Mouse (Mus musculus) adrenal gland, adult 8-10 months (tissue): ENCODE results near the gene Senp5. TPM values are rescaled to one million over a fixed set of nuclear protein-coding genes. Genes with fewer than 3 reads are reported as not detected.

Experiments used
- DNase-seq: peaks from one replicate; pipeline ENCODE4 v3.0.0; 2022
- microRNA-seq, 2 experiments: library from miRNA; unstranded; fragments of <30 nt; microRNA quantifications; one replicate each; pipeline ENCODE4 v1.2.0; 2022
- total RNA-seq, 4 experiments: library from RNA; stranded (reverse); gene quantifications; 2 replicates each; pipeline ENCODE4 v1.2.4; 2022

The Senp5 gene
- total RNA-seq, 4 experiments from 2014 or later: 23.8 to 28.2 (median 25.8) TPM

- DNase-seq: no peak
Observed at GRCm38 (mm10) chr16:31938856-31939255, 64.2 kb downstream of the Senp5 start.

- DNase-seq: no peak
Observed at GRCm38 (mm10) chr16:31936568-31936967, 66.5 kb downstream of the Senp5 start.

DNA sequence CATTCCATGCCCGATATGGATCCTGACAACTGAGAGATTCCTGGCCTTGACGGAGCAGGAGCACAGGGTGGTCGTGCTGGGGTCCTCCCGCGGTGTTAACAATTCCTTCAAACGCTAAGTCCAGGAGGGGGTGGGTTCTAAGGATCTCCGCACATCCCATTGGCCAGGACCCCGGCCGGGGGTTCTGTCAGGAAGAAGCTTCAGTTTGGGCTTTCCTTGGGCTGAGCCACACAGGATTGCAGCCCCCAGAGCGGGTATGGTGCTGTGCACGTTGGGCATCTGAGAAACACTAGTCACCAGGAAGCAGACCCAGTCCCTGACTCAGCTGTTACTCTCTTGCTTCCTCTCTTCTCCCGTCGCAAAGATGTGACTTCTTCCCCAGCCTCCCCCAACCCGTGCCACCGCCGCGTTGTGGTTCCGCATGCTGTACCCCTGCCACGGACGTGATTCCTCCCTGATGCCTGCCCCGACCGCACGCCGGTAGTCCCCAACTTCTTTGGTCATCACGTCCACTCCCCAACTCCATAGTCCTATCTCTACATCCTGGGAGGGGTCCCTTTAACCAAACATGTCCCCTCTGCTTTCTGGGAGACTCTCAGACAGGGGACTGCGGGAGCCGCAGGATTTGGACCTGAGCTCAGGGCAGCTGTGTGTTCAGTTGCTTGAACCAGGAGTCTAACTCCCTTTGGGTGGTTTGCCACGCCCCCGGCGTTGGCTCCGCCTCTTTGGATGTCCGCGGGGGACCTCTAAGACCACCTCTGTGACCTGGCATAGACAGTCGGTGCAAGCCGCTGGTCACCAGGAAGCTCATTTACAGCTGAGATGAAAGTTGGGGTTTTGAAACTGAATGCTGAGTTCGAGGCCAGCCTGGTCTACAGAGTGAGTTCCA lies 67.8 kb downstream of the Senp5 start:
- DNase-seq: no peak

DNA sequence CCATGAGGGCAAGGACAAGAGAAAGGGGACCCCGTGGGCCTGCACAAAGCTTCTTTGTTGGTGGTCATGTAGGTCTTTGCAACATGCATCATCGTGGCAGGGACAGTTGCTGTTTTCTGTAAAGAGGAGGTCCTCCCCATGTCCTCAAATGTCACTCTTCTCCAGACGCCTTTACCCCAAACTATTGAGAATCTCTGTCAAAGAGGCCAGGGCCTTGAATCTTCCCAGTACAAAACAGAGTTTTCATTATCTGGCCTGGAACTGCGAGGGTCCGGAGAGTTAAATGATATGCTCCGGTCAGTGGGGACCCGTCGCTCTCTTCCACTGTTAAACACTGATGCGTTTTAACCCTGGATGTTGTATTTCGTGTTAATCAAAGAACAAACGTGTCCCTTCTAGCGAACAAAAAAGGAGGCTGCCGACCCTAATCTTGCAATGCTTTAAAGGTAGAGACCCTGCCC lies 68.5 kb downstream of the Senp5 start:
- no peak for DNase-seq

GRCm38 (mm10) chr16:31933751-31934549 lies 69.1 kb downstream of the Senp5 start, which contains the start of gene Pigz:
TSS of gene Pigz (plus strand) at chr16:31933851.
- DNase-seq: peak; percentile 24

- DNase-seq: peak; percentile 78
Observed at GRCm38 (mm10) chr16:31932840-31933697, 70.0 kb downstream of the Senp5 start.

- no peak for DNase-seq
Observed at GRCm38 (mm10) chr16:31932255-31932654, 70.8 kb downstream of the Senp5 start.

GRCm38 (mm10) chr16:31931330-31931729 lies 71.8 kb downstream of the Senp5 start:
- no peak for DNase-seq

- DNase-seq: no peak
Observed at GRCm38 (mm10) chr16:31927412-31927811, 75.7 kb downstream of the Senp5 start.

- no peak for DNase-seq
Observed at GRCm38 (mm10) chr16:31926547-31927182, 76.4 kb downstream of the Senp5 start.

GRCm38 (mm10) chr16:31926091-31926490 lies 77.0 kb downstream of the Senp5 start:
- no peak for DNase-seq

- no peak for DNase-seq
Observed at GRCm38 (mm10) chr16:31924368-31924767, 78.7 kb downstream of the Senp5 start.

DNA sequence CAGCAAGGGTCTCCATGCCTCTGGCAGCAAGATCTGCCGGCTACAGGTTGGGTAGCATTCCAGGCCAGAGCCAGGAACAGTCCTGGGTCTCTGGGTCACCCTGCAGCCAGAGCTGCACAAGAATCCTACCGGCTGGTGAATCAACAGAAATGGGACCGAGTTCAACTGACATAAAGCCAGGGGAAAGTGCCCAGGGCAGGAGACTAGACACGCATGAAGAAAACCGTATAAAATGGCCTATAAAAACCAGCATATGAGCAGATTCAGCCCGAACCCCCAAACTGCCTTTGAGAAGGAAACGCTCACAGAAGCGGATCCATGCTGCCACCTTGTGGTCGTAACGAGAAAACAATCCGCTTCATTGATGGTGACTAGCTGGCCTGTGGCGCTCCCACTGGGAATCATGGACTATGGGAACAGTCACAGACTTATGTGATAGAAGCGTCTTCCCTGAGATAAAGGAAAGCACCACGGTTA lies 84.8 kb downstream of the Senp5 start:
- peak; percentile 47 for DNase-seq

DNA sequence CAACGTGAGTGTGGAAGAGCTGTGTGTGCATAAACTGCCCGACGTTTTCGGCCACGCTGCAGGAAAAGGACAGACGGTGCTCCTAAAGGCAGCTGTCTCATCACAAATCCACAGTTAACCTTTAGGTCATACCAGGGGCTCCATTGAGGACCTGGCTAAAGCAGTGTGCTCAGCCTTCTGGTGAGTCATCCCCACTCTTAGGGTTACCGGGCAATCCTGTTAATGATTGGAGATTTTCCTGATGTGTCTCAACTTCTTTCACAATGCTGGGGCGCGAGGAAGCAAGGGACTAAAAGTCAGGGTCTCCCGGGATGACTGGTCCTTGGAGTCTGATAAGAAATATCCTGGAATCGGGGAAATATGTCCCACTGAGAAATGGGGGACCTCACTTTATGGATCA lies 85.3 kb downstream of the Senp5 start:
- DNase-seq: no peak

GRCm38 (mm10) chr16:31910281-31910847 lies 92.7 kb downstream of the Senp5 start:
- no peak for DNase-seq

Small RNA genes within 50 kb of the gene (microRNA-seq; reads per million reads assigned to microRNA genes)
- gene Gm26269: 0 reads per million in 2 experiments

Other genes starting within 250 kb of the Senp5 start
- gene Meltf, start 124.5 kb downstream of the Senp5 start, total RNA-seq: not detected
- 1 to 10 TPM in 2 of 4 experiments, under 1 TPM in 2; 0.66 to 2.1 (median 1.2) TPM for gene Pigz, start 69.4 kb downstream of the Senp5 start, total RNA-seq
- gene 0610012G03Rik, start 54.8 kb downstream of the Senp5 start, total RNA-seq: 10 to 100 TPM; 29.1 to 39.8 (median 35.2) TPM
- gene Ncbp2, start 54.8 kb downstream of the Senp5 start, total RNA-seq: 10 to 100 TPM; 54.1 to 65.4 (median 62.4) TPM
- 10 to 100 TPM; 54.5 to 62.5 (median 60.6) TPM for gene Pak2, start 76.1 kb upstream of the Senp5 start, total RNA-seq
- gene Pigx, start 96.5 kb upstream of the Senp5 start, total RNA-seq: 10 to 100 TPM; 25.3 to 39.8 (median 33.4) TPM
- gene Cep19, start 96.5 kb upstream of the Senp5 start, total RNA-seq: 10 to 100 TPM; 10.3 to 19.0 (median 14.6) TPM
- 1 to 10 TPM; 5.5 to 9.9 (median 8.4) TPM for gene Nrros, start 162.3 kb upstream of the Senp5 start, total RNA-seq
- gene Bex6, start 176.5 kb upstream of the Senp5 start, total RNA-seq: not detected
- 10 to 100 TPM; 16.8 to 20.1 (median 19.2) TPM for gene Fbxo45, start 243.9 kb upstream of the Senp5 start, total RNA-seq
- gene Wdr53, start 243.9 kb upstream of the Senp5 start, total RNA-seq: 10 to 100 TPM; 13.0 to 17.8 (median 14.9) TPM